Mouse (Mus musculus) stomach, embryonic 15.5 days (tissue): ENCODE results near the gene Gm20509. TPM values are rescaled to one million over a fixed set of nuclear protein-coding genes. Genes with fewer than 3 reads are reported as not detected.
"Not testable (repeated sequence)": the region's sequence is repeated elsewhere in the genome, so short reads cannot be mapped to it uniquely, and the experiment has no call there.

ENCODE experiments used
- ATAC-seq: fragments of 200-750 bp; cut with Nextera tagmentation; 2 replicates; pipeline ENCODE4 v1.8.0; 2017; ENCODE audit warnings: low read depth, moderate number of reproducible peaks, moderate TSS enrichment; ENCODE audit not compliant: insufficient read depth, low FRiP score
- H3K27ac ChIP-seq: fragments of 300-500 bp; sonication (generic); 2 replicates; pipeline ENCODE4 v1.5.1; 2015; ENCODE audit warnings: mild to moderate bottlenecking, inconsistent platforms
- H3K27me3 ChIP-seq: fragments of 300-500 bp; sonication (generic); replicated peaks from 2 replicates; pipeline ENCODE4 v1.6.1; 2015; ENCODE audit warnings: inconsistent platforms
- H3K36me3 ChIP-seq: fragments of 300-500 bp; sonication (generic); 2 replicates; pipeline ENCODE4 v1.6.1; 2015; ENCODE audit warnings: inconsistent platforms
- H3K4me1 ChIP-seq: fragments of 300-500 bp; sonication (generic); 2 replicates; pipeline ENCODE4 v1.6.1; 2015; ENCODE audit warnings: inconsistent platforms
- H3K4me2 ChIP-seq: fragments of 300-500 bp; sonication (generic); 2 replicates; pipeline ENCODE4 v1.6.1; 2015; ENCODE audit warnings: mild to moderate bottlenecking, inconsistent platforms
- H3K4me3 ChIP-seq: fragments of 300-500 bp; sonication (generic); replicated peaks from 2 replicates; pipeline ENCODE4 v1.5.1; 2015; ENCODE audit warnings: inconsistent platforms
- H3K9ac ChIP-seq: fragments of 300-500 bp; sonication (generic); 2 replicates; pipeline ENCODE4 v1.6.1; 2015; ENCODE audit warnings: inconsistent platforms
- H3K9me3 ChIP-seq: fragments of 300-500 bp; sonication (generic); 2 replicates; pipeline ENCODE4 v1.6.1; 2016; ENCODE audit warnings: inconsistent platforms
- WGBS: fragments of 180-500 bp; shearing (Covaris S2); methylation state at CpG from one replicate; pipeline ENCODE4 v1.1.7; 2015; 5-methylcytosine and 5-hydroxymethylcytosine counted together
- polyA plus RNA-seq: library from polyadenylated mRNA; unstranded; fragments of >200 nt; fragmentation: Nextera tagmentation; extraction: Ambion mirVana; gene quantifications from 2 replicates; pipeline ENCODE4 v1.2.1, GENCODE M21; 2015

Gm20509 gene
- polyA plus RNA-seq, 1 experiment from 2014 or later, result not detected

GRCm38 (mm10) chr9:73103159-73103879 is 1.0 kb downstream of the Gm20509 start:
- Histone ChIP-seq H3K4me1 (peaks cover 11% of the 10 kb centered on the region), H3K4me2 (peak overlapping the region; percentile 94), H3K9me3 (no peaks in the 10 kb centered on the region), H3K27ac (no peak overlapping the region), H3K4me3 (peak overlapping the region; percentile 45), H3K9ac (0 out of 2 replicates have a peak overlapping the region, but pooled peaks have one; percentile 6), H3K27me3 (0 out of 2 replicates have a peak, but pooled peaks cover 6% of the 10 kb centered on the region), H3K36me3 (no peaks in the 10 kb centered on the region)
- 5% methylated on average over 60 of the region's 60 CpGs for WGBS
- 0 out of 2 replicates have a peak, but pooled peaks have one; percentile 33 for ATAC-seq

GRCm38 (mm10) chr9:73103880-73104198 is 1.6 kb downstream of the Gm20509 start:
- no peaks in the 10 kb centered on the region for H3K9me3 ChIP-seq
- ATAC-seq, result no peak; the same call in 1 of the 2 replicates
- 26% methylated on average over 5 of the region's 5 CpGs for WGBS

GRCm38 (mm10) chr9:73105141-73105540 is 2.9 kb downstream of the Gm20509 start:
- ATAC-seq, result no peak
- Histone ChIP-seq H3K4me1 (peaks cover 11% of the 10 kb centered on the region), H3K4me3 (no peak overlapping the region), H3K36me3 (no peaks in the 10 kb centered on the region), H3K27ac (no peak overlapping the region), H3K9ac (no peak overlapping the region), H3K4me2 (no peak overlapping the region), H3K27me3 (0 out of 2 replicates have a peak, but pooled peaks cover 6% of the 10 kb centered on the region), H3K9me3 (no peaks in the 10 kb centered on the region)
- WGBS, result 64% methylated on average over 1 of the region's 1 CpGs

More at GRCm38 (mm10) chr9:73103880-73104198, 1.6 kb downstream of the Gm20509 start:
- H3K4me2 ChIP-seq, result peak overlapping the region; percentile 94
- 0 out of 2 replicates have a peak, but pooled peaks cover 6% of the 10 kb centered on the region for H3K27me3 ChIP-seq
- H3K4me1 ChIP-seq, result peaks cover 11% of the 10 kb centered on the region
- 0 out of 2 replicates have a peak overlapping the region, but pooled peaks have one; percentile 6 for H3K9ac ChIP-seq
- no peak overlapping the region for H3K27ac ChIP-seq
- H3K36me3 ChIP-seq, result no peaks in the 10 kb centered on the region
- H3K4me3 ChIP-seq, result peak overlapping the region; percentile 45

- Histone ChIP-seq H3K9me3 (no peaks in the 10 kb centered on the region), H3K27me3 (0 out of 2 replicates have a peak, but pooled peaks cover 6% of the 10 kb centered on the region), H3K9ac (no peak overlapping the region), H3K4me1 (peaks cover 11% of the 10 kb centered on the region), H3K4me3 (no peak overlapping the region), H3K4me2 (no peak overlapping the region), H3K36me3 (no peaks in the 10 kb centered on the region), H3K27ac (no peak overlapping the region)
- ATAC-seq, result no peak
Observed at GRCm38 (mm10) chr9:73105771-73106170, 3.5 kb downstream of the Gm20509 start.

GRCm38 (mm10) chr9:73112919-73113906 is 10.9 kb downstream of the Gm20509 start, which contains the start of gene Rsl24d1:
TSS of gene Rsl24d1 (plus strand) at chr9:73113426.
- ATAC-seq, result peak; percentile 95
- peaks cover 14% of the 10 kb centered on the region for H3K36me3 ChIP-seq
- peak within 1 kb of the TSS; percentile 81 for H3K27ac ChIP-seq
- 0 out of 2 replicates have a peak, but pooled peaks cover 5% of the 10 kb centered on the region for H3K4me1 ChIP-seq
- H3K9me3 ChIP-seq, result no peaks in the 10 kb centered on the region
- H3K4me3 ChIP-seq, result peak within 1 kb of the TSS; percentile 99
- H3K9ac ChIP-seq, result peak within 1 kb of the TSS; percentile 76
- no peaks in the 10 kb centered on the region for H3K27me3 ChIP-seq
- peak within 1 kb of the TSS; percentile 75 for H3K4me2 ChIP-seq
- under 1% methylated on average over 64 of the region's 64 CpGs for WGBS

GRCm38 (mm10) chr9:73116704-73117103 is 14.4 kb downstream of the Gm20509 start:
- not testable (repeated sequence) for H3K27ac ChIP-seq, H3K4me1 ChIP-seq, ATAC-seq, H3K9ac ChIP-seq, H3K27me3 ChIP-seq, H3K9me3 ChIP-seq, H3K4me2 ChIP-seq, H3K4me3 ChIP-seq
- 90% methylated on average over 5 of the region's 6 CpGs for WGBS
- peaks cover 34% of the 10 kb centered on the region for H3K36me3 ChIP-seq

GRCm38 (mm10) chr9:73118012-73118411 is 15.7 kb downstream of the Gm20509 start:
- 82% methylated on average over 4 of the region's 4 CpGs for WGBS
- no peak overlapping the region for H3K27ac ChIP-seq
- H3K4me1 ChIP-seq, result 0 out of 2 replicates have a peak, but pooled peaks cover 5% of the 10 kb centered on the region
- no peak overlapping the region for H3K4me2 ChIP-seq
- H3K4me3 ChIP-seq, result no peak overlapping the region
- ATAC-seq, result no peak
- no peaks in the 10 kb centered on the region for H3K27me3 ChIP-seq
- no peaks in the 10 kb centered on the region for H3K9me3 ChIP-seq
- H3K9ac ChIP-seq, result no peak overlapping the region
- peaks cover 38% of the 10 kb centered on the region for H3K36me3 ChIP-seq

GRCm38 (mm10) chr9:73121735-73122134 is 19.5 kb downstream of the Gm20509 start:
- no peaks in the 10 kb centered on the region for H3K27me3 ChIP-seq
- H3K9ac ChIP-seq, result no peak overlapping the region
- no peaks in the 10 kb centered on the region for H3K4me1 ChIP-seq
- H3K9me3 ChIP-seq, result no peaks in the 10 kb centered on the region
- WGBS, result 70% methylated on average over 8 of the region's 8 CpGs
- no peak for ATAC-seq
- H3K27ac ChIP-seq, result no peak overlapping the region
- H3K4me3 ChIP-seq, result no peak overlapping the region
- H3K36me3 ChIP-seq, result peaks cover 57% of the 10 kb centered on the region
- no peak overlapping the region for H3K4me2 ChIP-seq

- H3K36me3 ChIP-seq, result peaks cover 63% of the 10 kb centered on the region
- WGBS, result 86% methylated on average over 8 of the region's 8 CpGs
- no peak for ATAC-seq
Observed at GRCm38 (mm10) chr9:73125043-73125570, 22.8 kb downstream of the Gm20509 start.

GRCm38 (mm10) chr9:73127457-73127856 is 25.2 kb downstream of the Gm20509 start:
- Histone ChIP-seq H3K4me2 (no peak overlapping the region), H3K4me1 (no peaks in the 10 kb centered on the region), H3K27me3 (no peaks in the 10 kb centered on the region), H3K9ac (no peak overlapping the region), H3K36me3 (peaks cover 44% of the 10 kb centered on the region), H3K9me3 (no peaks in the 10 kb centered on the region), H3K27ac (no peak overlapping the region), H3K4me3 (no peak overlapping the region)
- 82% methylated on average over 2 of the region's 2 CpGs for WGBS
- ATAC-seq, result no peak

More at GRCm38 (mm10) chr9:73125043-73125570, 22.8 kb downstream of the Gm20509 start:
- H3K4me1 ChIP-seq, result no peaks in the 10 kb centered on the region
- no peak overlapping the region for H3K4me2 ChIP-seq
- H3K27ac ChIP-seq, result no peak overlapping the region
- H3K9me3 ChIP-seq, result no peaks in the 10 kb centered on the region
- no peak overlapping the region for H3K4me3 ChIP-seq
- no peak overlapping the region for H3K9ac ChIP-seq
- H3K27me3 ChIP-seq, result no peaks in the 10 kb centered on the region

GRCm38 (mm10) chr9:73129875-73130274 is 27.6 kb downstream of the Gm20509 start:
- no peaks in the 10 kb centered on the region for H3K4me1 ChIP-seq
- H3K9me3 ChIP-seq, result no peaks in the 10 kb centered on the region
- ATAC-seq, result no peak
- H3K27ac ChIP-seq, result no peak overlapping the region
- no peak overlapping the region for H3K4me2 ChIP-seq
- no peaks in the 10 kb centered on the region for H3K27me3 ChIP-seq
- H3K9ac ChIP-seq, result no peak overlapping the region
- peaks cover 31% of the 10 kb centered on the region for H3K36me3 ChIP-seq
- no peak overlapping the region for H3K4me3 ChIP-seq
- WGBS, result 80% methylated on average over 8 of the region's 8 CpGs
